Mouse (Mus musculus) retina, embryonic 14.5 days (tissue): ENCODE results near the gene Kif23.
A peak's percentile ranks its signal among the peaks of the same experiment; 100 is the strongest.

Experiments
- DNase-seq: peaks from one replicate; pipeline ENCODE4 v3.0.0-alpha.2; 2015; ENCODE audit warnings: low spot score

The Kif23 gene

GRCm38 (mm10) chr9:61947402-61948346 lies 1.1 kb upstream of the Kif23 start:
- peak; percentile 96 for DNase-seq

- DNase-seq = peak; percentile 51
These were observed 482 bp downstream of the Kif23 start for GRCm38 (mm10) chr9:61945973-61946611.

GRCm38 (mm10) chr9:61941054-61941453 lies 5.5 kb downstream of the Kif23 start:
- DNase-seq = no peak

- no peak for DNase-seq
These were observed 13.2 kb downstream of the Kif23 start for GRCm38 (mm10) chr9:61933333-61933732.

- no peak for DNase-seq
These were observed 14.6 kb downstream of the Kif23 start for GRCm38 (mm10) chr9:61932009-61932408.

- DNase-seq = no peak
These were observed 21.4 kb downstream of the Kif23 start for GRCm38 (mm10) chr9:61925086-61925660.

- DNase-seq = no peak
These were observed 26.2 kb downstream of the Kif23 start for GRCm38 (mm10) chr9:61920331-61920730.

GRCm38 (mm10) chr9:61919464-61919863 lies 27.1 kb downstream of the Kif23 start:
- no peak for DNase-seq

- DNase-seq = no peak
These were observed 29.1 kb downstream of the Kif23 start for GRCm38 (mm10) chr9:61917436-61917835.

GRCm38 (mm10) chr9:61916986-61917385 lies 29.6 kb downstream of the Kif23 start:
- no peak for DNase-seq

GRCm38 (mm10) chr9:61915393-61916005 lies 31.1 kb downstream of the Kif23 start:
- no peak for DNase-seq

GRCm38 (mm10) chr9:61914917-61915300 lies 31.7 kb downstream of the Kif23 start:
- no peak for DNase-seq

- peak; percentile 97 for DNase-seq
These were observed 32.2 kb downstream of the Kif23 start, which contains the start of gene Rplp1 for GRCm38 (mm10) chr9:61914203-61914916. Rplp1 (minus strand) TSS chr9:61914542.

- DNase-seq = no peak
These were observed 35.1 kb downstream of the Kif23 start for GRCm38 (mm10) chr9:61911300-61912128.

- peak; percentile 70 for DNase-seq
These were observed 35.9 kb downstream of the Kif23 start for GRCm38 (mm10) chr9:61910526-61911256.

- no peak for DNase-seq
These were observed 36.9 kb downstream of the Kif23 start for GRCm38 (mm10) chr9:61909633-61910032.

- no peak for DNase-seq
These were observed 37.7 kb downstream of the Kif23 start for GRCm38 (mm10) chr9:61908832-61909407.

- DNase-seq = no peak
These were observed 38.2 kb downstream of the Kif23 start for GRCm38 (mm10) chr9:61908341-61908740.

- no peak for DNase-seq
These were observed 38.8 kb downstream of the Kif23 start for GRCm38 (mm10) chr9:61907621-61908295.
